Mouse (Mus musculus) heart, embryonic 16.5 days (tissue): ENCODE data around the gene Olfr981. TPM values are rescaled to one million over a fixed set of nuclear protein-coding genes. Genes with fewer than 3 reads are reported as not detected.
"Not testable (repeated sequence)": the region's sequence is repeated elsewhere in the genome, so short reads cannot be mapped to it uniquely, and the experiment has no call there.

ENCODE experiments used
- ATAC-seq: fragments of 200-750 bp; cut with Nextera tagmentation; replicated peaks from 2 replicates; pipeline ENCODE4 v1.8.0; 2017; ENCODE audit warnings: moderate number of reproducible peaks; ENCODE audit not compliant: insufficient read depth, low FRiP score; ENCODE audit errors: extremely low read depth
- H3K27ac ChIP-seq: fragments of 300-500 bp; sonication (generic); 2 replicates; pipeline ENCODE4 v1.5.1; 2014; ENCODE audit warnings: mild to moderate bottlenecking, low read length, control low read depth, moderate library complexity
- H3K27me3 ChIP-seq: fragments of 300-500 bp; sonication (generic); 2 replicates; pipeline ENCODE4 v1.6.1; 2014; ENCODE audit warnings: low read length, mixed read lengths; ENCODE audit not compliant: control insufficient read depth, insufficient read depth
- H3K36me3 ChIP-seq: fragments of 300-500 bp; sonication (generic); 2 replicates; pipeline ENCODE4 v1.6.1; 2014; ENCODE audit not compliant: control insufficient read depth, insufficient read depth
- H3K4me1 ChIP-seq: fragments of 300-500 bp; sonication (generic); 2 replicates; pipeline ENCODE4 v1.6.1; 2014; ENCODE audit warnings: low read length, mixed read lengths; ENCODE audit not compliant: control insufficient read depth, insufficient read depth
- H3K4me2 ChIP-seq: fragments of 300-500 bp; sonication (generic); 2 replicates; pipeline ENCODE4 v1.6.1; 2014; ENCODE audit warnings: low read depth, mild to moderate bottlenecking, control low read depth, low read length
- H3K4me3 ChIP-seq: fragments of 300-500 bp; sonication (generic); 2 replicates; pipeline ENCODE4 v1.5.1; 2014; ENCODE audit warnings: mild to moderate bottlenecking, control low read depth, low read length
- H3K9ac ChIP-seq: fragments of 300-500 bp; sonication (generic); 2 replicates; pipeline ENCODE4 v1.6.1; 2014; ENCODE audit warnings: low read length, control low read depth
- H3K9me3 ChIP-seq: fragments of 300-500 bp; sonication (generic); replicated peaks from 2 replicates; pipeline ENCODE4 v1.6.1; 2016; ENCODE audit warnings: low read length; ENCODE audit not compliant: control insufficient read depth
- WGBS: fragments of 180-500 bp; shearing (Covaris S2); extraction: QIAGEN DNeasy Blood & Tissue Kit; methylation state at CpG from one replicate; pipeline ENCODE4 v1.1.7; 2014; 5-methylcytosine and 5-hydroxymethylcytosine counted together
- polyA plus RNA-seq: library from polyadenylated mRNA; unstranded; fragments of >200 nt; fragmentation: Nextera tagmentation; extraction: Ambion mirVana; gene quantifications from 2 replicates; pipeline ENCODE4 v1.2.1, GENCODE M21; 2015

Olfr981 gene
- not detected in 2 replicates for polyA plus RNA-seq

DNA sequence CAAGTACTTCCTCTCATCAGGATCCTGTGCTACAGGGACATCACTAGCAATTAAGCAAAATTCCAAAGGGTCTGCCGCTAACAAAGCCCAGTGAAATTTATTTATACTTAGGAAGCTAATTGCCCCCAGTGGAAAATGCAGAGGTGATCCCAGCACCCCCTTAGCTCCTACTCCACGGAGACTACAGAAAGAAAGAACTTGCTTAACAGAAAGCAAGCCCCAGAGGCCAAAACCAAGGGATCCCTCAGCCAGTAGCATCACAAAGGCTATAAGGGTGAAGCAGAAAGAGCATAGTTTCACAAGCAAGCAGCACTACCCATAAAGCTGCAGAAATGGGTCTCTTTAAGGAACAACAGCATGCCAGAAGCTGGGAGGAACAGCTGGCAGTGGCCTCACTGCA, at the start of gene Olfr981:
TSS of gene Olfr981 (plus strand) at position 301 of the 400 bp plus-strand sequence.
- WGBS: 63% methylated on average over 2 of the region's 2 CpGs
- H3K9ac ChIP-seq: no peak within 1 kb of the TSS
- ATAC-seq: no peak

GRCm38 (mm10) chr9:39976581-39977145, 44.6 kb upstream of the Olfr981 start:
- WGBS: 71% methylated on average over 1 of the region's 1 CpGs
- ATAC-seq, H3K9me3 ChIP-seq, H3K4me1 ChIP-seq, H3K4me3 ChIP-seq, H3K4me2 ChIP-seq, H3K27me3 ChIP-seq, H3K9ac ChIP-seq, H3K36me3 ChIP-seq, H3K27ac ChIP-seq: not testable (repeated sequence)

More for the DNA sequence above, at the start of gene Olfr981:
- no peaks in the 10 kb centered on the region for H3K4me1 ChIP-seq
- H3K4me2 ChIP-seq: no peak within 1 kb of the TSS
- no peak within 1 kb of the TSS for H3K27ac ChIP-seq
- H3K36me3 ChIP-seq: no peaks in the 10 kb centered on the region
- no peaks in the 10 kb centered on the region for H3K9me3 ChIP-seq
- no peak within 1 kb of the TSS for H3K4me3 ChIP-seq
- H3K27me3 ChIP-seq: no peaks in the 10 kb centered on the region

GRCm38 (mm10) chr9:39991813-39992212, 29.5 kb upstream of the Olfr981 start, which contains the start of gene Olfr978:
Gene Olfr978, plus strand, starts transcription at chr9:39992113.
- no peak for ATAC-seq
- WGBS: 84% methylated on average over 2 of the region's 2 CpGs
- H3K27ac ChIP-seq: no peak within 1 kb of the TSS

DNA sequence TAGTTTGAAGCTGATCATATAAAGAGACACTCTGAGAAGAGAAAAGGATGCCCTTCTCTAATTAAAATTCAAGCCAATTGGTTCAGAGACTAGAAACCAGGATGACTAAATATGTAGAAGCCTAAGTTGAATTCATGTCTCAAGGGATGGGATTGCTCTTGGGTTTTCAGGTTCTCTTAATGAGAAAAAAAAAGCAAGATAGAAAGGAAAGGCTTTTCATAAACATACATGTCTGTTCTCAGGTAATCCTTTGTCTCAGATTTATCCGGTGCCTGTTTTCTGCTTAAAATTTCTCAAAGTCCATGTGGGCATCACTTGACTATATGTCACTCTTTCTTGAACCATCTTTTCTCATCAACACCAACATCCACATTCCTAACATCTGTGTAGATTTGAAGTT, 17.9 kb upstream of the Olfr981 start, which contains the start of gene Olfr979:
TSS of gene Olfr979 (minus strand) at position 101 of the 400 bp plus-strand sequence.
- no peak within 1 kb of the TSS for H3K4me2 ChIP-seq
- no peak within 1 kb of the TSS for H3K9ac ChIP-seq
- no peak within 1 kb of the TSS for H3K4me3 ChIP-seq
- H3K27ac ChIP-seq: no peak within 1 kb of the TSS
- 87% methylated on average over 1 of the region's 1 CpGs for WGBS
- no peak for ATAC-seq
- no peaks in the 10 kb centered on the region for H3K27me3 ChIP-seq
- H3K9me3 ChIP-seq: no peaks in the 10 kb centered on the region
- no peaks in the 10 kb centered on the region for H3K4me1 ChIP-seq
- H3K36me3 ChIP-seq: no peaks in the 10 kb centered on the region

More at GRCm38 (mm10) chr9:39991813-39992212, 29.5 kb upstream of the Olfr981 start, which contains the start of gene Olfr978:
- Histone ChIP-seq H3K4me2 (no peak within 1 kb of the TSS), H3K4me3 (no peak within 1 kb of the TSS), H3K9ac (no peak within 1 kb of the TSS), H3K36me3 (no peaks in the 10 kb centered on the region), H3K27me3 (no peaks in the 10 kb centered on the region), H3K9me3 (no peaks in the 10 kb centered on the region), H3K4me1 (no peaks in the 10 kb centered on the region)

GRCm38 (mm10) chr9:40009482-40009881, 11.8 kb upstream of the Olfr981 start, which contains the start of gene Olfr980:
Gene Olfr980, minus strand, starts transcription at chr9:40009582.
- WGBS: 61% methylated on average over 1 of the region's 1 CpGs
- no peak within 1 kb of the TSS for H3K4me2 ChIP-seq
- H3K4me3 ChIP-seq: no peak within 1 kb of the TSS

GRCm38 (mm10) chr9:40050138-40050537, 28.9 kb downstream of the Olfr981 start:
- no peak overlapping the region for H3K4me2 ChIP-seq
- no peaks in the 10 kb centered on the region for H3K27me3 ChIP-seq
- no peak overlapping the region for H3K27ac ChIP-seq
- H3K9me3 ChIP-seq: no peaks in the 10 kb centered on the region
- H3K36me3 ChIP-seq: no peaks in the 10 kb centered on the region
- no peak for ATAC-seq
- no peak overlapping the region for H3K9ac ChIP-seq
- 87% methylated on average over 19 of the region's 19 CpGs for WGBS
- H3K4me1 ChIP-seq: no peaks in the 10 kb centered on the region
- no peak overlapping the region for H3K4me3 ChIP-seq

More at GRCm38 (mm10) chr9:40009482-40009881, 11.8 kb upstream of the Olfr981 start, which contains the start of gene Olfr980:
- no peaks in the 10 kb centered on the region for H3K36me3 ChIP-seq
- H3K27ac ChIP-seq: no peak within 1 kb of the TSS
- no peaks in the 10 kb centered on the region for H3K9me3 ChIP-seq
- H3K9ac ChIP-seq: no peak within 1 kb of the TSS
- H3K4me1 ChIP-seq: no peaks in the 10 kb centered on the region
- no peaks in the 10 kb centered on the region for H3K27me3 ChIP-seq
- no peak for ATAC-seq

GRCm38 (mm10) chr9:40073529-40073928, 52.3 kb downstream of the Olfr981 start, which contains the start of gene Olfr982:
Gene Olfr982, plus strand, starts transcription at chr9:40073829.
- Histone ChIP-seq H3K27me3 (no peaks in the 10 kb centered on the region), H3K9ac (no peak within 1 kb of the TSS), H3K27ac (no peak within 1 kb of the TSS), H3K4me3 (no peak within 1 kb of the TSS), H3K9me3 (no peaks in the 10 kb centered on the region), H3K36me3 (no peaks in the 10 kb centered on the region), H3K4me2 (no peak within 1 kb of the TSS), H3K4me1 (no peaks in the 10 kb centered on the region)
- ATAC-seq: no peak
- WGBS: 68% methylated on average over 2 of the region's 2 CpGs

Other genes with a start within 250 kb of the Olfr981 start
- gene Olfr968, start 238.2 kb upstream of the Olfr981 start, polyA plus RNA-seq: not detected in 2 replicates
- not detected in 2 replicates for gene Olfr969, start 230.5 kb upstream of the Olfr981 start, polyA plus RNA-seq
- gene Olfr970, start 212.6 kb upstream of the Olfr981 start, polyA plus RNA-seq: not detected in 2 replicates
- not detected in 2 replicates for gene Olfr971, start 184.6 kb upstream of the Olfr981 start, polyA plus RNA-seq
- gene Olfr972, start 155.0 kb upstream of the Olfr981 start, polyA plus RNA-seq: not detected in 2 replicates
- not detected in 2 replicates for gene Olfr229, start 114.1 kb upstream of the Olfr981 start, polyA plus RNA-seq
- not detected in 2 replicates for gene Olfr974, start 84.0 kb upstream of the Olfr981 start, polyA plus RNA-seq
- not detected in 2 replicates for gene Olfr975, start 69.4 kb upstream of the Olfr981 start, polyA plus RNA-seq
- not detected in 2 replicates for gene Olfr976, start 60.3 kb upstream of the Olfr981 start, polyA plus RNA-seq
- not detected in 2 replicates for gene Olfr978, start 29.4 kb upstream of the Olfr981 start, polyA plus RNA-seq
- not detected in 2 replicates for gene Olfr979, start 18.0 kb upstream of the Olfr981 start, polyA plus RNA-seq
- gene Olfr980, start 11.9 kb upstream of the Olfr981 start, polyA plus RNA-seq: not detected in 2 replicates
- gene Olfr982, start 52.4 kb downstream of the Olfr981 start, polyA plus RNA-seq: not detected in 2 replicates
- not detected in 2 replicates for gene Olfr983, start 72.1 kb downstream of the Olfr981 start, polyA plus RNA-seq
- gene Olfr984, start 92.7 kb downstream of the Olfr981 start, polyA plus RNA-seq: not detected in 2 replicates
- gene Olfr985, start 108.7 kb downstream of the Olfr981 start, polyA plus RNA-seq: not detected in 2 replicates
- not detected in 2 replicates for gene Tmem225, start 126.7 kb downstream of the Olfr981 start, polyA plus RNA-seq
- gene Olfr986, start 159.5 kb downstream of the Olfr981 start, polyA plus RNA-seq: not detected in 2 replicates
- 3.2 and 3.4 TPM in 2 replicates for gene Zfp202, start 170.9 kb downstream of the Olfr981 start, polyA plus RNA-seq
- gene Scn3b, start 247.8 kb downstream of the Olfr981 start, polyA plus RNA-seq: 1.7 and 1.9 TPM in 2 replicates